Mouse (Mus musculus) c-Kit-negative CD71-positive TER-119-positive erythroid progenitor cells, embryonic 14.5 days (primary cell): Measurements from ENCODE around the gene 2900011O08Rik.

Source experiments
- DNase-seq: peaks from one replicate; pipeline ENCODE4 v3.0.0-alpha.2; 2013; ENCODE audit warnings: low read depth, low spot score

Gene 2900011O08Rik

GRCm38 (mm10) chr16:14004726-14005125, 18.3 kb downstream of the 2900011O08Rik start:
- no peak for DNase-seq

- DNase-seq, result no peak
These were observed 18.9 kb downstream of the 2900011O08Rik start for GRCm38 (mm10) chr16:14005266-14005665.

- DNase-seq, result no peak
These were observed 21.7 kb downstream of the 2900011O08Rik start for GRCm38 (mm10) chr16:14008081-14008480.

- DNase-seq, result no peak
These were observed 22.3 kb downstream of the 2900011O08Rik start for GRCm38 (mm10) chr16:14008708-14009107.

GRCm38 (mm10) chr16:14009966-14010365, 23.6 kb downstream of the 2900011O08Rik start:
- no peak for DNase-seq

- DNase-seq, result no peak
These were observed 30.9 kb downstream of the 2900011O08Rik start for GRCm38 (mm10) chr16:14017306-14017705.

- no peak for DNase-seq
These were observed 34.9 kb downstream of the 2900011O08Rik start for GRCm38 (mm10) chr16:14021166-14021822.

GRCm38 (mm10) chr16:14025091-14025990, 38.9 kb downstream of the 2900011O08Rik start:
- DNase-seq, result no peak

GRCm38 (mm10) chr16:14029072-14029471, 42.7 kb downstream of the 2900011O08Rik start:
- DNase-seq, result no peak

GRCm38 (mm10) chr16:14029851-14030250, 43.4 kb downstream of the 2900011O08Rik start:
- DNase-seq, result no peak

GRCm38 (mm10) chr16:14030650-14031049, 44.2 kb downstream of the 2900011O08Rik start:
- DNase-seq, result no peak

- no peak for DNase-seq
These were observed 46.7 kb downstream of the 2900011O08Rik start for GRCm38 (mm10) chr16:14033076-14033475.

GRCm38 (mm10) chr16:14042421-14042820, 56.0 kb downstream of the 2900011O08Rik start:
- no peak for DNase-seq

GRCm38 (mm10) chr16:14044695-14045094, 58.3 kb downstream of the 2900011O08Rik start:
- no peak for DNase-seq

GRCm38 (mm10) chr16:14046224-14046756, 59.9 kb downstream of the 2900011O08Rik start:
- no peak for DNase-seq

GRCm38 (mm10) chr16:14052221-14052620, 65.8 kb downstream of the 2900011O08Rik start:
- DNase-seq, result no peak

GRCm38 (mm10) chr16:14053116-14053515, 66.7 kb downstream of the 2900011O08Rik start:
- no peak for DNase-seq

- no peak for DNase-seq
These were observed 68.9 kb downstream of the 2900011O08Rik start for GRCm38 (mm10) chr16:14055271-14055670.

- DNase-seq, result no peak
These were observed 70.3 kb downstream of the 2900011O08Rik start for GRCm38 (mm10) chr16:14056734-14057133.

GRCm38 (mm10) chr16:14058541-14058940, 72.1 kb downstream of the 2900011O08Rik start:
- no peak for DNase-seq

GRCm38 (mm10) chr16:14059118-14059854, 72.9 kb downstream of the 2900011O08Rik start:
- DNase-seq, result no peak

- no peak for DNase-seq
These were observed 73.5 kb downstream of the 2900011O08Rik start for GRCm38 (mm10) chr16:14059869-14060268.
